In genomic region chr14:61684473-61685230, GRCm38 (mm10) we compare ENCODE assay signal across 7 mouse cellular contexts.
DNase-seq lines count a peak whose midpoint lies in the region; ATAC-seq lines count a peak whose summit lies in the region.

No protein-coding gene starts in this region.

- H3K9me3 ChIP-seq in lung, embryonic 16.5 days (ENCODE audit: control insufficient read depth, low read length): no peaks in the 10 kb centered on the region
- H3K9me3 ChIP-seq in embryonic facial prominence, embryonic 14.5 days (ENCODE audit: control insufficient read depth, low read length): no peaks in the 10 kb centered on the region
- H3K9me3 ChIP-seq in intestine, embryonic 15.5 days: no peaks in the 10 kb centered on the region

- no peaks in the 10 kb centered on the region for H3K36me3 ChIP-seq in lung, embryonic 16.5 days (ENCODE audit: control insufficient read depth, insufficient read depth, low read length)
- no peaks in the 10 kb centered on the region for H3K36me3 ChIP-seq in embryonic facial prominence, embryonic 14.5 days (ENCODE audit: control insufficient read depth, insufficient read depth, low read length)
- H3K36me3 ChIP-seq in intestine, embryonic 15.5 days: no peaks in the 10 kb centered on the region

- intact Hi-C loops in left cerebral cortex, postnatal 4 days (cut with DNase I): loop anchor here (5.0 to 10.0 kb wide), 2 partner anchors 37 to 360 kb away; no protein-coding TSS in a partner anchor

- 30% methylated on average over 26 of the region's 26 CpGs for WGBS in lung, embryonic 16.5 days
- WGBS in embryonic facial prominence, embryonic 14.5 days: 14% methylated on average over 26 of the region's 26 CpGs
- 29% methylated on average over 26 of the region's 26 CpGs for WGBS in intestine, embryonic 15.5 days

- peak overlapping the region; percentile 48; the same call in 1 of the 2 replicates for H3K9ac ChIP-seq in lung, embryonic 16.5 days (ENCODE audit: low read length)
- H3K9ac ChIP-seq in embryonic facial prominence, embryonic 14.5 days (ENCODE audit: low read depth, low read length): no peak overlapping the region; the same call in 1 of the 2 replicates
- no peak overlapping the region for H3K9ac ChIP-seq in intestine, embryonic 15.5 days

- H3K4me1 ChIP-seq in lung, embryonic 16.5 days (replicated peaks; ENCODE audit: control insufficient read depth, insufficient read depth, low read length): peaks cover 50% of the 10 kb centered on the region
- H3K4me1 ChIP-seq in embryonic facial prominence, embryonic 14.5 days (ENCODE audit: control insufficient read depth, insufficient read depth, low read length): peaks cover 27% of the 10 kb centered on the region; the same call in 1 of the 2 replicates
- H3K4me1 ChIP-seq in intestine, embryonic 15.5 days (replicated peaks): peaks cover 31% of the 10 kb centered on the region

- peak overlapping the region; percentile 98 for H3K4me2 ChIP-seq in lung, embryonic 16.5 days (ENCODE audit: low read depth, low read length)
- peak overlapping the region; percentile 94 for H3K4me2 ChIP-seq in embryonic facial prominence, embryonic 14.5 days (ENCODE audit: low read depth, low read length)
- peak overlapping the region; percentile 97 for H3K4me2 ChIP-seq in intestine, embryonic 15.5 days (replicated peaks)

- H3K4me3 ChIP-seq in lung, embryonic 16.5 days (ENCODE audit: low read length): peak overlapping the region; percentile 41
- peak overlapping the region; percentile 30 for H3K4me3 ChIP-seq in embryonic facial prominence, embryonic 14.5 days (ENCODE audit: low read depth, low read length)
- no peak overlapping the region; the same call in 1 of the 2 replicates for H3K4me3 ChIP-seq in intestine, embryonic 15.5 days (replicated peaks)

- no peak for ATAC-seq in lung, embryonic 16.5 days (ENCODE audit: low read depth)
- no peak for ATAC-seq in embryonic facial prominence, embryonic 14.5 days (ENCODE audit: low read depth)
- ATAC-seq in intestine, embryonic 15.5 days: no peak

- no peak for DNase-seq in lung, postnatal 36 days
- DNase-seq in embryonic facial prominence, embryonic 14.5 days (ENCODE audit: low spot score): no peak
- peak; percentile 60 for DNase-seq in neural tube, embryonic 10.5 days (ENCODE audit: extremely low spot score, low spot score)
- no peak for DNase-seq in left cerebral cortex, postnatal 4 days
- DNase-seq in cerebellum, postnatal 14 days: no peak

- no peak overlapping the region for H3K27ac ChIP-seq in lung, embryonic 16.5 days (ENCODE audit: low read length)
- no peak overlapping the region for H3K27ac ChIP-seq in embryonic facial prominence, embryonic 14.5 days (replicated peaks; ENCODE audit: low read depth, low read length)
- H3K27ac ChIP-seq in intestine, embryonic 15.5 days: no peak overlapping the region

- peaks cover 27% of the 10 kb centered on the region for H3K27me3 ChIP-seq in lung, embryonic 16.5 days (ENCODE audit: control insufficient read depth, insufficient read depth, low read depth, low read length)
- peaks cover 38% of the 10 kb centered on the region for H3K27me3 ChIP-seq in embryonic facial prominence, embryonic 14.5 days (replicated peaks; ENCODE audit: control insufficient read depth, insufficient read depth, low read length)
- H3K27me3 ChIP-seq in intestine, embryonic 15.5 days (replicated peaks): peaks cover 21% of the 10 kb centered on the region
